Mouse (Mus musculus): ENCODE measurements around the gene Cdc14a. TPM values are rescaled to one million over a fixed set of nuclear protein-coding genes. Genes with fewer than 3 reads are reported as not detected.

The Cdc14a gene
- polyA plus RNA-seq, 1 experiment from 2014 or later = 13.1 TPM

- Histone ChIP-seq H3K9me3 (replicated peaks) (no peaks in the 10 kb centered on the region), H3K27me3 (ENCODE audit: low read depth, poor library complexity, severe bottlenecking) (no peaks in the 10 kb centered on the region), H3K4me3 (no peak overlapping the region), H3K4me1 (peaks cover 14% of the 10 kb centered on the region; the same call in 1 of the 2 replicates), H3K36me3 (peaks cover 30% of the 10 kb centered on the region), H3K27ac (no peak overlapping the region)
- 84% methylated on average over 7 of the region's 7 CpGs for WGBS
- DNase-seq (ENCODE audit: low spot score) = no peak
Observed at GRCm38 (mm10) chr3:116384319-116384718, 39.5 kb downstream of the Cdc14a start.

GRCm38 (mm10) chr3:116380319-116380718 lies 43.5 kb downstream of the Cdc14a start:
- peak; percentile 24 for DNase-seq (ENCODE audit: low spot score)
- H3K27me3 ChIP-seq (ENCODE audit: low read depth, poor library complexity, severe bottlenecking) = no peaks in the 10 kb centered on the region
- WGBS = 56% methylated on average over 9 of the region's 9 CpGs
- no peaks in the 10 kb centered on the region for H3K9me3 ChIP-seq (replicated peaks)
- H3K27ac ChIP-seq = no peak overlapping the region
- no peak overlapping the region for H3K4me3 ChIP-seq
- peaks cover 9% of the 10 kb centered on the region; the same call in 1 of the 2 replicates for H3K4me1 ChIP-seq
- H3K36me3 ChIP-seq = peaks cover 18% of the 10 kb centered on the region

- Histone ChIP-seq H3K9me3 (replicated peaks) (no peaks in the 10 kb centered on the region), H3K27ac (no peak overlapping the region), H3K4me3 (no peak overlapping the region), H3K4me1 (peaks cover 8% of the 10 kb centered on the region; the same call in 1 of the 2 replicates), H3K27me3 (ENCODE audit: low read depth, poor library complexity, severe bottlenecking) (no peaks in the 10 kb centered on the region), H3K36me3 (peaks cover 8% of the 10 kb centered on the region)
- no peak for DNase-seq (ENCODE audit: low spot score)
- 98% methylated on average over 2 of the region's 2 CpGs for WGBS
Observed at GRCm38 (mm10) chr3:116375442-116375841, 48.4 kb downstream of the Cdc14a start.

GRCm38 (mm10) chr3:116374486-116374885 lies 49.3 kb downstream of the Cdc14a start:
- 73% methylated on average over 5 of the region's 5 CpGs for WGBS
- peak; percentile 28 for DNase-seq (ENCODE audit: low spot score)
- H3K36me3 ChIP-seq = peaks cover 4% of the 10 kb centered on the region; the same call in 1 of the 2 replicates
- no peak overlapping the region for H3K27ac ChIP-seq
- H3K4me1 ChIP-seq = 0 out of 2 replicates have a peak, but pooled peaks cover 4% of the 10 kb centered on the region
- H3K4me3 ChIP-seq = no peak overlapping the region
- H3K27me3 ChIP-seq (ENCODE audit: low read depth, poor library complexity, severe bottlenecking) = no peaks in the 10 kb centered on the region
- no peaks in the 10 kb centered on the region for H3K9me3 ChIP-seq (replicated peaks)

GRCm38 (mm10) chr3:116373196-116373595 lies 50.6 kb downstream of the Cdc14a start:
- Histone ChIP-seq H3K27ac (no peak overlapping the region), H3K4me3 (no peak overlapping the region), H3K27me3 (ENCODE audit: low read depth, poor library complexity, severe bottlenecking) (no peaks in the 10 kb centered on the region), H3K9me3 (replicated peaks) (no peaks in the 10 kb centered on the region), H3K36me3 (peaks cover 4% of the 10 kb centered on the region; the same call in 1 of the 2 replicates), H3K4me1 (peaks cover 16% of the 10 kb centered on the region)
- 90% methylated on average over 6 of the region's 6 CpGs for WGBS
- no peak for DNase-seq (ENCODE audit: low spot score)

GRCm38 (mm10) chr3:116368868-116369437 lies 54.9 kb downstream of the Cdc14a start:
- Histone ChIP-seq H3K27me3 (ENCODE audit: low read depth, poor library complexity, severe bottlenecking) (no peaks in the 10 kb centered on the region), H3K27ac (no peak overlapping the region), H3K9me3 (replicated peaks) (no peaks in the 10 kb centered on the region), H3K4me3 (no peak overlapping the region), H3K4me1 (peaks cover 17% of the 10 kb centered on the region), H3K36me3 (peaks cover 4% of the 10 kb centered on the region; the same call in 1 of the 2 replicates)
- WGBS = 28% methylated on average over 4 of the region's 4 CpGs
- DNase-seq (ENCODE audit: low spot score) = no peak

- 81% methylated on average over 2 of the region's 2 CpGs for WGBS
- no peak for DNase-seq (ENCODE audit: low spot score)
Observed at GRCm38 (mm10) chr3:116366125-116366524, 57.7 kb downstream of the Cdc14a start.

GRCm38 (mm10) chr3:116361906-116362305 lies 61.9 kb downstream of the Cdc14a start:
- 85% methylated on average over 7 of the region's 7 CpGs for WGBS
- no peak overlapping the region for H3K27ac ChIP-seq
- H3K27me3 ChIP-seq (ENCODE audit: low read depth, poor library complexity, severe bottlenecking) = no peaks in the 10 kb centered on the region
- H3K9me3 ChIP-seq (replicated peaks) = no peaks in the 10 kb centered on the region
- H3K4me1 ChIP-seq = no peaks in the 10 kb centered on the region
- peaks cover 13% of the 10 kb centered on the region for H3K36me3 ChIP-seq
- no peak overlapping the region for H3K4me3 ChIP-seq
- DNase-seq (ENCODE audit: low spot score) = no peak

More at GRCm38 (mm10) chr3:116366125-116366524, 57.7 kb downstream of the Cdc14a start:
- Histone ChIP-seq H3K9me3 (replicated peaks) (no peaks in the 10 kb centered on the region), H3K36me3 (peaks cover 7% of the 10 kb centered on the region), H3K27me3 (ENCODE audit: low read depth, poor library complexity, severe bottlenecking) (no peaks in the 10 kb centered on the region), H3K4me1 (peaks cover 13% of the 10 kb centered on the region), H3K4me3 (no peak overlapping the region), H3K27ac (no peak overlapping the region)

- WGBS = 90% methylated on average over 5 of the region's 5 CpGs
- no peaks in the 10 kb centered on the region for H3K4me1 ChIP-seq
- no peak overlapping the region for H3K27ac ChIP-seq
- H3K27me3 ChIP-seq (ENCODE audit: low read depth, poor library complexity, severe bottlenecking) = no peaks in the 10 kb centered on the region
- DNase-seq (ENCODE audit: low spot score) = no peak
- peaks cover 13% of the 10 kb centered on the region for H3K36me3 ChIP-seq
- H3K9me3 ChIP-seq (replicated peaks) = no peaks in the 10 kb centered on the region
- no peak overlapping the region for H3K4me3 ChIP-seq
Observed at GRCm38 (mm10) chr3:116361101-116361500, 62.7 kb downstream of the Cdc14a start.

GRCm38 (mm10) chr3:116357866-116358265 lies 66.0 kb downstream of the Cdc14a start:
- no peak for DNase-seq (ENCODE audit: low spot score)
- WGBS = 97% methylated on average over 7 of the region's 7 CpGs
- H3K36me3 ChIP-seq = peaks cover 14% of the 10 kb centered on the region; the same call in 1 of the 2 replicates

GRCm38 (mm10) chr3:116357180-116357579 lies 66.7 kb downstream of the Cdc14a start:
- H3K27ac ChIP-seq = no peak overlapping the region
- no peaks in the 10 kb centered on the region for H3K27me3 ChIP-seq (ENCODE audit: low read depth, poor library complexity, severe bottlenecking)
- 90% methylated on average over 4 of the region's 4 CpGs for WGBS
- no peak overlapping the region for H3K4me3 ChIP-seq
- peaks cover 14% of the 10 kb centered on the region; the same call in 1 of the 2 replicates for H3K36me3 ChIP-seq
- no peak for DNase-seq (ENCODE audit: low spot score)
- no peaks in the 10 kb centered on the region for H3K9me3 ChIP-seq (replicated peaks)
- peaks cover 3% of the 10 kb centered on the region; the same call in 1 of the 2 replicates for H3K4me1 ChIP-seq

More at GRCm38 (mm10) chr3:116357866-116358265, 66.0 kb downstream of the Cdc14a start:
- no peaks in the 10 kb centered on the region for H3K27me3 ChIP-seq (ENCODE audit: low read depth, poor library complexity, severe bottlenecking)
- no peaks in the 10 kb centered on the region for H3K9me3 ChIP-seq (replicated peaks)
- H3K4me3 ChIP-seq = no peak overlapping the region
- no peaks in the 10 kb centered on the region for H3K4me1 ChIP-seq
- H3K27ac ChIP-seq = no peak overlapping the region

- no peaks in the 10 kb centered on the region for H3K9me3 ChIP-seq (replicated peaks)
- peaks cover 3% of the 10 kb centered on the region; the same call in 1 of the 2 replicates for H3K4me1 ChIP-seq
- peaks cover 12% of the 10 kb centered on the region; the same call in 1 of the 2 replicates for H3K36me3 ChIP-seq
- DNase-seq (ENCODE audit: low spot score) = no peak
- no peaks in the 10 kb centered on the region for H3K27me3 ChIP-seq (ENCODE audit: low read depth, poor library complexity, severe bottlenecking)
- no peak overlapping the region for H3K4me3 ChIP-seq
- 96% methylated on average over 15 of the region's 15 CpGs for WGBS
- no peak overlapping the region for H3K27ac ChIP-seq
Observed at GRCm38 (mm10) chr3:116355026-116355788, 68.6 kb downstream of the Cdc14a start.

GRCm38 (mm10) chr3:116352486-116352885 lies 71.3 kb downstream of the Cdc14a start:
- H3K4me3 ChIP-seq = no peak overlapping the region
- H3K9me3 ChIP-seq (replicated peaks) = no peaks in the 10 kb centered on the region
- H3K4me1 ChIP-seq = peaks cover 6% of the 10 kb centered on the region; the same call in 1 of the 2 replicates
- peaks cover 12% of the 10 kb centered on the region; the same call in 1 of the 2 replicates for H3K36me3 ChIP-seq
- no peak overlapping the region for H3K27ac ChIP-seq
- H3K27me3 ChIP-seq (ENCODE audit: low read depth, poor library complexity, severe bottlenecking) = no peaks in the 10 kb centered on the region
- WGBS = 75% methylated on average over 6 of the region's 6 CpGs
- no peak for DNase-seq (ENCODE audit: low spot score)

Data from limb, embryonic 10.5 days (tissue).